Mouse (Mus musculus): ENCODE data around the gene Nup93. TPM values are rescaled to one million over a fixed set of nuclear protein-coding genes. Genes with fewer than 3 reads are reported as not detected.

The Nup93 gene
- polyA plus RNA-seq, 1 experiment from 2014 or later = 63.0 TPM

DNA sequence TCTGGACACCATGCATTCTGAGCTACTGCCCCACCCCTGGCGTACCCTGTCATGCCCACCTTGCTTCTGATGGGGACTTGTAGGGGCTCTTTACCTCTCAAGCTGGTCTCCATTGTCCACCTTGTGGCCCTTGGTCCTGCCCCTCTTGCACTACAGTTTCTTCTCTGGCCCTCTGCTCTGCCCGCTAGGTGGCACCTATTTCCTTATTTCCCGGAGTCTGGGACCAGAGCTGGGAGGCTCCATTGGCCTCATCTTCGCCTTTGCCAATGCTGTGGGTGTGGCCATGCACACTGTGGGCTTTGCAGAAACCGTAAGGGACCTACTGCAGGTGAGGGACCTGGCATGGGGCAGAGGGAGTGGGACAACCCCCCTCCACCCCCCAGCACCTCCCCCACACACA, 119.0 kb downstream of the Nup93 start:
- Histone ChIP-seq H3K9ac (replicated peaks) (no peak overlapping the region), H3K4me1 (no peaks in the 10 kb centered on the region), H3K27ac (replicated peaks) (no peak overlapping the region), H3K4me2 (replicated peaks) (no peak overlapping the region), H3K4me3 (no peak overlapping the region), H3K27me3 (no peaks in the 10 kb centered on the region), H3K36me3 (no peaks in the 10 kb centered on the region), H3K9me3 (no peaks in the 10 kb centered on the region)
- no peak for ATAC-seq (replicated peaks)
- 48% methylated on average over 5 of the region's 5 CpGs for WGBS

DNA sequence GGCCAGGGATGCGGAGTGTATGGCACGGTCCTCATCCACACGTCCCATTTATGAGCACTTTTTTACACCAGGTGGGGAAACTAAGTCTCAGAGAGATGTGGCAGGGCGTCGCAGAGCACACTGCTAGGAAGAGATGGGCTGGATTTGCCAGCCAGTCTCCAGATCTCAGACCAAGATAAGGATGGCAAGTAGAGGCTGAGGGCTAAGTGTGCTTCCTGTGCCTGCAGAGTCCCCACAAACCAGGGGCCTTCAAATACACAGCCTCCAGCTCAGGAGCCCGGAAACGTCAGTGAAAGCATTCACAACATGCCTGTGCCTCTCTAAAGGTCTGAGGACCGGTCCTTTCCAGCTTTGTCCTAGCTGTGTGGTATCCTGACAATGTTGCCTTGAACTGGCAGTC, 123.2 kb downstream of the Nup93 start:
- Histone ChIP-seq H3K27me3 (no peaks in the 10 kb centered on the region), H3K4me2 (replicated peaks) (no peak overlapping the region), H3K27ac (replicated peaks) (no peak overlapping the region), H3K9ac (replicated peaks) (no peak overlapping the region), H3K4me3 (no peak overlapping the region), H3K4me1 (no peaks in the 10 kb centered on the region), H3K9me3 (no peaks in the 10 kb centered on the region), H3K36me3 (no peaks in the 10 kb centered on the region)
- no peak for ATAC-seq (replicated peaks)
- 84% methylated on average over 8 of the region's 8 CpGs for WGBS

DNA sequence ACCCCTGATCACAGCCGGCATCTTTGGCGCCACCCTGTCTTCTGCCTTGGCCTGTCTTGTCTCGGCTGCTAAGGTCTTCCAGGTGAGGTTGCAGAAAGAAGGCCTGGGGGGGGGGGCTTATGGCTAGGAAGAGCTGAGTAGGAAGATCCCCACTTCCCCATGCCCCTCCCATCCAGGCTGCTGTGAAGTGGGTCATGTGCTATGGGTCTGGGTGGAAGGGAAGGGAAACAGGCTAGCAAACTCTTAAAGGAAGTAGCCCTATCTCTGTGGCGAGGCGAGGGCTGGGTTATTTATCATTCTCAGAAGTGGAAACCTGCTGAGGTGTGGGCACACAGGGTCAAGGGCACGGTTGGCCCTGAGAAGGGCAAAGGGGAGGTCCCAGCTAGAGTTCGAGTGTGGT, 126.4 kb downstream of the Nup93 start:
- H3K27ac ChIP-seq (replicated peaks) = no peak overlapping the region
- ATAC-seq (replicated peaks) = no peak
- H3K4me3 ChIP-seq = no peak overlapping the region
- no peaks in the 10 kb centered on the region for H3K36me3 ChIP-seq
- H3K9ac ChIP-seq (replicated peaks) = no peak overlapping the region
- no peaks in the 10 kb centered on the region for H3K9me3 ChIP-seq
- H3K4me2 ChIP-seq (replicated peaks) = no peak overlapping the region
- no peaks in the 10 kb centered on the region for H3K4me1 ChIP-seq
- no peaks in the 10 kb centered on the region for H3K27me3 ChIP-seq
- 85% methylated on average over 7 of the region's 7 CpGs for WGBS

DNA sequence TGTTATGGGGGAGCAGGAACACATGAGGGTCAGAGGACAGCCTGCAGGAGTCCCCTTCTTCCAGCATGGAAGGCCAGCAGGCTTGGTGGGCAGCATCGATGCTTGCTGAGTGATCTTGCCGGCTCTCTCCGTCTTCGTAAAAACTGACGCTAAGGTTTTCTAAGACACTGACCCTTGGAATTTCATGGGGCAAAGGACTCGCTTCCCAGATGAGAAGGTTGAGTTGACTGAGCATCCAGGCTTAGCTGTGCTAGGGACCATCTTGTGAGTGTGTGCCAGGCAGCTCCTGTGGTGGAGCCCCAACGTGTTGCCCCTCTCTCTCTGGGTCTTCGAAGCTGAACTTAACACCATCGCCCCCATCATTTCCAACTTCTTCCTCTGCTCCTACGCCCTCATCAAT, 128.3 kb downstream of the Nup93 start:
- H3K27me3 ChIP-seq = no peaks in the 10 kb centered on the region
- H3K27ac ChIP-seq (replicated peaks) = no peak overlapping the region
- no peak overlapping the region for H3K4me3 ChIP-seq
- ATAC-seq (replicated peaks) = no peak
- H3K36me3 ChIP-seq = no peaks in the 10 kb centered on the region
- no peaks in the 10 kb centered on the region for H3K9me3 ChIP-seq
- H3K4me2 ChIP-seq (replicated peaks) = no peak overlapping the region
- no peaks in the 10 kb centered on the region for H3K4me1 ChIP-seq
- no peak overlapping the region for H3K9ac ChIP-seq (replicated peaks)
- 86% methylated on average over 10 of the region's 10 CpGs for WGBS

DNA sequence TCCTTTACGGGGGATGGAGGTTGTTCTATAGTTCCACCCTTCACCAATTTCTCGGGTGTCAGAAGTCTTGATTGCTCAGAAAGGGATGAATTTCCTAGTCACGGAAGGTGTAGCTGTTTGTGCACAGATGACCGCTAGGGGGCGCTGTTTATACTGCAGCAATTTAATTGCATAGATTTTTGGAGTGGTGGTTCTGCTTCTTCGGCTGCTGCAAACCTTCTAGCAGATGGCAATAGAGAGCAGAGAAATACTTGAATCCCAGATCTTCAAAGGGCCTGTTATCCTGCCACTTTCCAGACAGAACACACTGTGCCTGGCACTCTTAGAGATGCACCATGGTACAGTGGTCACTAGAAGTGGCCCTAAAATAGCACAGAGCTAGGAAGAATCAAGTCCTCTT, 128.9 kb downstream of the Nup93 start:
- Histone ChIP-seq H3K4me3 (no peak overlapping the region), H3K36me3 (no peaks in the 10 kb centered on the region), H3K27ac (replicated peaks) (no peak overlapping the region), H3K9ac (replicated peaks) (no peak overlapping the region), H3K4me1 (no peaks in the 10 kb centered on the region), H3K27me3 (no peaks in the 10 kb centered on the region), H3K9me3 (no peaks in the 10 kb centered on the region), H3K4me2 (replicated peaks) (no peak overlapping the region)
- WGBS = 12% methylated on average over 6 of the region's 6 CpGs
- ATAC-seq (replicated peaks) = peak; percentile 32; the same call in 1 of the 2 replicates

DNA sequence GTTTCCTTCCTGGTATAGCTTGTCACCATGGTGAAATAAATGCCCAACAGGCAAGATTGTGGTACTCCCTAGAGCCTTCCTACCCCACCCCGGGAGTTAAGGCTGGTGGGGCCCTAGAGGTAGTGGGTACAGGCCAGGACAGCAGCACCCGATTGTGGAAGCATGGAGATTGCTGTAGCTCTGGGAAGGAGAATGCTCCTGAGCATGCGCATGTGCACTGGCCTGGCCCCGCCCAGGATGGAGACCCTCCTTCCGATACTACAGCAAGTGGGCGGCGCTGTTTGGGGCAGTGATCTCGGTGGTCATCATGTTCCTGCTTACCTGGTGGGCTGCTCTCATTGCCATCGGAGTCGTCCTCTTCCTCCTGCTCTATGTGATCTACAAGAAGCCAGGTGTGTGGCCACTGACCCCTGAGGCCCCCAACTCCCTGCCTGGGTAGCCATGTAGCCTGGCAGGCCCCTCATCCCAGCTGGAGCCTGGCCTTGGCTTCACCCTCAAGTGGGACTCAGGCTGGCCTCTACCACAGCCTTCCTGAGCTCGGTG, 129.5 kb downstream of the Nup93 start:
- 90% methylated on average over 11 of the region's 11 CpGs for WGBS
- ATAC-seq (replicated peaks) = 0 out of 2 replicates have a peak, but pooled peaks have one; percentile 19

DNA sequence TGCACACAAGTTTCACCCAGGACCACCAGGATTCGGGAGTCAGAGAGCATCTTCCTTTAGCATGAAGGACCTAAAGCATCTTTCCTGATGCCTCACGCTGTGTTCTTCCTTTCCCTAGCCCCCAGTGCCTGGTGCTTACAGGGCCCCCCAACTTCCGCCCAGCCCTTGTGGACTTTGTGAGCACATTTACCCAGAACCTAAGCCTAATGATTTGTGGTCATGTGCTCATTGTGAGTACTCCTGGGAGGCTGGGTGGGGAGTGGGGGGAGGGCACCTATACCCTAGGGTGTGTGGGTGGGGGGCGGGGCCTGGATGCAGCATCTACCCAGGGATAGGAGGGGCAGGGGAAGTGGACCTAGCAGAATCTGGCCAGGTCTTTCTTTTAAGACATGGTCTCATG, 131.3 kb downstream of the Nup93 start:
- no peak overlapping the region for H3K27ac ChIP-seq (replicated peaks)
- H3K4me2 ChIP-seq (replicated peaks) = no peak overlapping the region
- no peaks in the 10 kb centered on the region for H3K4me1 ChIP-seq
- H3K9me3 ChIP-seq = no peaks in the 10 kb centered on the region
- no peak overlapping the region for H3K4me3 ChIP-seq
- whole genome bisulfite sequencing = 94% methylated on average over 4 of the region's 4 CpGs
- ATAC-seq (replicated peaks) = no peak
- H3K27me3 ChIP-seq = no peaks in the 10 kb centered on the region
- no peak overlapping the region for H3K9ac ChIP-seq (replicated peaks)
- no peaks in the 10 kb centered on the region for H3K36me3 ChIP-seq

More for the DNA sequence above, 129.5 kb downstream of the Nup93 start:
- Histone ChIP-seq H3K4me1 (no peaks in the 10 kb centered on the region), H3K9ac (replicated peaks) (no peak overlapping the region), H3K4me3 (no peak overlapping the region), H3K27me3 (no peaks in the 10 kb centered on the region), H3K36me3 (no peaks in the 10 kb centered on the region), H3K9me3 (no peaks in the 10 kb centered on the region), H3K27ac (replicated peaks) (no peak overlapping the region), H3K4me2 (replicated peaks) (no peak overlapping the region)

DNA sequence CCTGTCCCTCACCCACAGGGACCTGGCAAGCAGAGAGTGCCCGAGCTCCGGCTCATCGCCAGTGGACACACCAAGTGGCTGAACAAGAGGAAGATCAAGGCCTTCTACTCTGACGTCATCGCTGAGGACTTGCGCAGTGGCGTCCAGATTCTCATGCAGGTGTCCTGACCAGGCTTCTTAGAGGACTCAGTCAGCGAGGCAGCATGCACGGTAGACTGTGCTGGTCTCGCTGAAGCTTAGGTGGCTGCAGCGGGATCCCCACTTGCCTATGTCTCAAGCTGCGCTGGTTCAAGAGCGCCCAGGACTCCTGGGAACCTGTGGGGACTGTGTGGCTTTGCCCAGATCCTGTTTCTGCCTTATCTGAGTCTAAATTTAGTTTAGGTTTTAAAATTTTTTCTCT, 131.9 kb downstream of the Nup93 start:
- 95% methylated on average over 13 of the region's 13 CpGs for WGBS
- Histone ChIP-seq H3K4me2 (replicated peaks) (no peak overlapping the region), H3K4me3 (no peak overlapping the region), H3K36me3 (no peaks in the 10 kb centered on the region), H3K4me1 (no peaks in the 10 kb centered on the region), H3K9me3 (no peaks in the 10 kb centered on the region), H3K27ac (replicated peaks) (no peak overlapping the region), H3K9ac (replicated peaks) (no peak overlapping the region), H3K27me3 (no peaks in the 10 kb centered on the region)
- ATAC-seq (replicated peaks) = no peak

DNA sequence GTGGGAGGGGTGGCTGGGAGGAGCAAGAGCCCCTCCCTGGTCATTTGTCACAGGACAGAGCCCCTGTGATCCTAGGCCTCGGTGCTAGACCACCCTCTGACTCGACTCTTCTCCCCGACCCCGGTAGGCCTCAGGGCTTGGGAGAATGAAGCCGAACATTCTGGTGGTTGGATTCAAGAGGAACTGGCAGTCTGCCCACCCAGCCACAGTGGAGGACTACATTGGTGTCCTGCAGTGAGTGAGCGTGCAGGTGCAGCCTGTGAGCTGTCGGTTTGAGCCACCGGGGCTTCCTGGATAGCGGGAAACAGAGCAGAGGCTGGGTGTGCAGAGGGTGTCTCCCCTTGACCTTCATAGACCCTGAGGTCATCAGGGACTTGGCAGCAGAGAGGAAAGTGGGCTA, 134.1 kb downstream of the Nup93 start:
- Histone ChIP-seq H3K36me3 (no peaks in the 10 kb centered on the region), H3K9ac (replicated peaks) (no peak overlapping the region), H3K4me3 (no peak overlapping the region), H3K4me1 (no peaks in the 10 kb centered on the region), H3K9me3 (no peaks in the 10 kb centered on the region), H3K4me2 (replicated peaks) (no peak overlapping the region), H3K27me3 (no peaks in the 10 kb centered on the region), H3K27ac (replicated peaks) (no peak overlapping the region)
- ATAC-seq (replicated peaks) = no peak
- WGBS = 81% methylated on average over 9 of the region's 9 CpGs

DNA sequence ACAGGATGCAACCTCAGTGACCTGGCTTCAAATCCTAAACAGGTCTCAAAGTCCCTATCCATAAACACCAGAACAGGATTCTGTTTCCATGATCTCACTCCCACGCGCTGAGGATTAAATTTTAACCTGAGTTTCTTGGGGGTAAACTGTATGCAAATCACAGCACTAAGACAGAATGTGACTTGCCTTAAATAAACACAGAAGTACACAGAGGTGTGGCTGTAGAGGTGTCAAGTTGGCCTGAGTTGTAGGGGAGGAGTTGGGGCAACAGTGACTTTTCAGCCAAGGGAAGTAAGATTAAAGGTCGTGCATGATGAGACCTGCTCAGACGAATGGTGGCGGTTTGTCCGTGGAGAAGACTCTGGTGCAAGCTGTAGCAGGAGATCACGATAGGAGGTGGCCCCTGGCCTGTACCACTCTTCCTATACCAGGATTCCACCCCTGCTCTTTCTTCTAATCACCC, 139.7 kb downstream of the Nup93 start:
- Histone ChIP-seq H3K27me3 (no peaks in the 10 kb centered on the region), H3K4me2 (replicated peaks) (no peak overlapping the region), H3K36me3 (no peaks in the 10 kb centered on the region), H3K27ac (replicated peaks) (no peak overlapping the region), H3K4me1 (0 out of 2 replicates have a peak, but pooled peaks cover 4% of the 10 kb centered on the region), H3K9ac (replicated peaks) (no peak overlapping the region), H3K9me3 (no peaks in the 10 kb centered on the region), H3K4me3 (no peak overlapping the region)
- 91% methylated on average over 7 of the region's 7 CpGs for WGBS
- no peak for ATAC-seq (replicated peaks)

DNA sequence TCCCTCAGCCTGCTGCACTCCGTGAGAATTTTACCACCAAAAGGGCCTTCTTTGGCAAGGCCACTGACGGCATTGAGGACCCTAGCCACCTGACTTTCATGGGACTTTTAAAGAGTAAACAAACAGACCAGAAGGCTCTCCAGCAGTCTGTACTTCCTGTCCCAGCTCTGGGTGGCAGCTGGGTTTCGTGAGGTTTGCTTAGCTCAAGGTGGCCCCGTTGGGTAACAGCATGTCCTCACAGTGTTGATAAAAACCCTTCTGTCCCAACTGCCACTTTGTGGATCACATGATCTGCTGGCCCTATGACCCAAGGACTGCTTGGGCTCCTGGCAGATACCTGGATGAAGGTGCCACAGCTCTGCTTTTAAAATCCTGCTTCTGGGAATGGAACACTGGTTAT, 140.2 kb downstream of the Nup93 start:
- no peak for ATAC-seq (replicated peaks)
- Histone ChIP-seq H3K9me3 (no peaks in the 10 kb centered on the region), H3K4me1 (0 out of 2 replicates have a peak, but pooled peaks cover 4% of the 10 kb centered on the region), H3K4me2 (replicated peaks) (no peak overlapping the region), H3K27ac (replicated peaks) (no peak overlapping the region), H3K9ac (replicated peaks) (no peak overlapping the region), H3K27me3 (no peaks in the 10 kb centered on the region), H3K36me3 (no peaks in the 10 kb centered on the region), H3K4me3 (no peak overlapping the region)
- 88% methylated on average over 4 of the region's 4 CpGs for WGBS

DNA sequence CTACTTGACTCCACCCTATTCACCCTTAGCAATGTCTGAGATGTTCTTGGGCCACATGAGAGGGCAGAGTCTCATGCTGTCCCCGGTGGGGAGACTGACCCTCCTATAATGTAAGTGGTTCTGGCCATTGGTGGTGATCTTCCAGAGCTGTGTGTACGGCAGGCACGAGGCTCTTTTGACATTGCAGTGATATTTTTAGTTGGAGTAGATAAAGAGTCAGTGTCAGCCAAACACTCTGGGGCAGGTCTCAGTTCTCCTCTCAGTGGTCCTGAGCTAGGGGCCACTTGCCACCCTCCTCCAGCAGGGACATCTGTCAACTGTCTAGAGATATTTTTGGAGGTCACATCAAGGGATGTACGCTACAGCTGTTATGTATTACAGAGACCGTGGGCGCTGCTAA, 142.9 kb downstream of the Nup93 start:
- no peaks in the 10 kb centered on the region for H3K9me3 ChIP-seq
- H3K9ac ChIP-seq (replicated peaks) = no peak overlapping the region
- H3K27ac ChIP-seq (replicated peaks) = no peak overlapping the region
- ATAC-seq (replicated peaks) = no peak
- H3K27me3 ChIP-seq = no peaks in the 10 kb centered on the region
- no peaks in the 10 kb centered on the region for H3K36me3 ChIP-seq
- WGBS = 90% methylated on average over 6 of the region's 6 CpGs
- no peak overlapping the region for H3K4me3 ChIP-seq
- H3K4me1 ChIP-seq = 0 out of 2 replicates have a peak, but pooled peaks cover 4% of the 10 kb centered on the region
- H3K4me2 ChIP-seq (replicated peaks) = no peak overlapping the region

DNA sequence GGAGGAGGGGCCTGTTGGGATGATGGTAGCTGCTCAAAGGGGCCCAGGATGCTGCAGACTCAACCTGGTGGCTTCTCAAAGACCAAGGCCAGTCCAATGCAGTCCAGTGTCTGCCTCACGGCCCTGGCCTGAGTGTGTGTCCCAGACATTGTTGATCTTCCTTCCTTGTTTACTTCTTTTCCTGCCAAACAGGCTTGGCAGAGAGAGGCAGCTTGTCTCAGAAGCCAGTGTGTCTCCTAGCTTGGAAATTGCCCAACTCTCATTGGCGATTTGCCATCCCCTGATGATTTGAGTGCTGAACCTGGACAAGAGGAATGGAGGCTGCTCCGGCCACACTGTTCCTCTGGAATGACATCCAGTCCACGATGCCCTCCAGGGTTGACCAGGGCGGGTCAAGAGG, 144.2 kb downstream of the Nup93 start:
- 57% methylated on average over 5 of the region's 5 CpGs for WGBS
- no peak overlapping the region for H3K9ac ChIP-seq (replicated peaks)
- H3K4me2 ChIP-seq (replicated peaks) = no peak overlapping the region
- H3K9me3 ChIP-seq = no peaks in the 10 kb centered on the region
- no peak overlapping the region for H3K4me3 ChIP-seq
- H3K4me1 ChIP-seq = 0 out of 2 replicates have a peak, but pooled peaks cover 4% of the 10 kb centered on the region
- ATAC-seq (replicated peaks) = no peak
- H3K27me3 ChIP-seq = no peaks in the 10 kb centered on the region
- no peak overlapping the region for H3K27ac ChIP-seq (replicated peaks)
- no peaks in the 10 kb centered on the region for H3K36me3 ChIP-seq

Measured in forebrain, embryonic 15.5 days (tissue).